Mouse (Mus musculus) ES-E14 (cell line): ENCODE measurements around the gene Foxp1.

Source experiments
- CHD2 ChIP-seq: IDR thresholded peaks from 2 replicates; pipeline ENCODE4 v1.6.1; 2014; ENCODE audit warnings: mild to moderate bottlenecking, low read depth, low read length, inconsistent platforms
- ZC3H11A ChIP-seq: IDR thresholded peaks from 2 replicates; pipeline ENCODE4 v1.6.1; 2012; ENCODE audit warnings: low read depth, mild to moderate bottlenecking, inconsistent platforms, low read length, borderline replicate concordance
- ZNF384 ChIP-seq: IDR thresholded peaks from 2 replicates; pipeline ENCODE4 v1.6.1; 2012; ENCODE audit warnings: low read depth, low read length, inconsistent platforms

- TF ChIP-seq CHD2, result no peak
- no peak for TF ChIP-seq ZNF384
- no peak for TF ChIP-seq ZC3H11A
Observed at GRCm38 (mm10) chr6:99188366-99189216, 333.9 kb downstream of the Foxp1 start.
